Mouse (Mus musculus) right cerebral cortex, postnatal 25 days (tissue): ENCODE measurements around the gene Dolpp1.
A peak's percentile ranks its signal among the peaks of the same experiment; 100 is the strongest.
"Not testable (repeated sequence)": the region's sequence is repeated elsewhere in the genome, so short reads cannot be mapped to it uniquely, and the experiment has no call there.

Source experiments
- DNase-seq: peaks from one replicate; pipeline ENCODE4 v3.0.0; 2022

Dolpp1 gene

DNA sequence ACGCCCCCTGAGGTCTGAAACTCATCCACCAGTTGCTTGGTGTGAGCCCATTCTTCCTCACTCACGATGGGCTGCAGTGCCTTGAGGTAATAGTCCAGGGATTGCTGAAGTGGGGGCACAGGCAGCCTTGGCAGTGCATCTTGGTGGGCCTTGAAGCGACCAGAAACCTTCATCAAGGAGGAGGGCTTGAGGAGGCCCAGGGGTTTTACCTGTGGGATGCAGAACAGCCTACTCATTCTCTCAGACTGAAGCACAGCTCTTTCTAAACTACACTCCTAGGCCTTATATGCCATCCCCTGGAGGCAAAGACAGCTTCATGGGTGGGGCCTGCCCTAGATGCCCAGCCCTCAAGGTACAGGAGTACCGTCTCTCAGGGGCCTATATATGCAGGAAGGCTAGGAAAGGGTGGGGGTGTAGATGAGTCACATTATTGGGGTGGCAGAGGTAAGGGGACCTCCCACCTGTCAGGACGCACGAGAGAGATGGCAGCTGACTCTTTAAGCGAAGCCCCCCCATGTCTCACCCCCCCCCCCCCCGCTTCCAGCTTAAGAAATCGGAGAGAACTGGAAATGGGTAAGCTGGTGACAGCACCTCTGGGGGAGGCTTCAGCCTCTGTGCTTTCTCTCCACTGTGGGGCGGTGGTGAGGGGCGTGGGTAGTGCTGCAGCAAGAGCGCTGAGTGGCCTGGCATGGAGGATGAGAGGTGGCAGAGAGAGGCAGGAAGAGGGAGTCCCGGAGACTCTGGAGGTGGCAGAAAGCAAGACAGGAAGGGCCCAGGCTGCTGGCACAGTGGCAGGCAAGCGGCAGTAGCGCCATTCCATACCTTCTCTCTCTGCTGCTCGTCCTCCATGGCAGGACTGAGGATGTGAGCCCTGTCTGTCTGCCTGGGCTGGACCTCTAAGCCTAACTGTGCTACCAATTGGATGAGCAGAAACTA is 21.3 kb downstream of the Dolpp1 start:
- DNase-seq: peak; percentile 65

DNA sequence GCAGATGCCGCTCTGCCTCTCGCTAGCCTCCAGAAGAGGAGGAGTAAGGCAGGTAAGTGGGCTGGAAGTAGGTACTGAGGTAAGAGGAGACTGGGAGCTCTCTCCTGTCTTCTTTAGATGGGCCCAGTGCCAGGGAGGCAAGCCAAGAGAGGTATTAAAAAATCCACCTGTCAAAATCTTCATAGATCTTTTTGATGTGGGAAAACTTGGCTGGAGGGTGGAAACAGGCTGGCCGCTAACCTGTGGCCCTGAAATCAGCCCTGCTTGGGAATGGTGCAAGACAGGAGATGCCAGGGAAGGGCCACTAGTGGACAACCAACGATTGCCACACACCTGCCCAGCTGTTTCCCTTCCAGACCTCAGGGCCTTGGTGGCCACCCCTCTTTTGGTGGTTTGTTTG is 22.0 kb downstream of the Dolpp1 start:
- DNase-seq: no peak

GRCm38 (mm10) chr2:30414681-30415080 is 22.6 kb downstream of the Dolpp1 start:
- no peak for DNase-seq

DNA sequence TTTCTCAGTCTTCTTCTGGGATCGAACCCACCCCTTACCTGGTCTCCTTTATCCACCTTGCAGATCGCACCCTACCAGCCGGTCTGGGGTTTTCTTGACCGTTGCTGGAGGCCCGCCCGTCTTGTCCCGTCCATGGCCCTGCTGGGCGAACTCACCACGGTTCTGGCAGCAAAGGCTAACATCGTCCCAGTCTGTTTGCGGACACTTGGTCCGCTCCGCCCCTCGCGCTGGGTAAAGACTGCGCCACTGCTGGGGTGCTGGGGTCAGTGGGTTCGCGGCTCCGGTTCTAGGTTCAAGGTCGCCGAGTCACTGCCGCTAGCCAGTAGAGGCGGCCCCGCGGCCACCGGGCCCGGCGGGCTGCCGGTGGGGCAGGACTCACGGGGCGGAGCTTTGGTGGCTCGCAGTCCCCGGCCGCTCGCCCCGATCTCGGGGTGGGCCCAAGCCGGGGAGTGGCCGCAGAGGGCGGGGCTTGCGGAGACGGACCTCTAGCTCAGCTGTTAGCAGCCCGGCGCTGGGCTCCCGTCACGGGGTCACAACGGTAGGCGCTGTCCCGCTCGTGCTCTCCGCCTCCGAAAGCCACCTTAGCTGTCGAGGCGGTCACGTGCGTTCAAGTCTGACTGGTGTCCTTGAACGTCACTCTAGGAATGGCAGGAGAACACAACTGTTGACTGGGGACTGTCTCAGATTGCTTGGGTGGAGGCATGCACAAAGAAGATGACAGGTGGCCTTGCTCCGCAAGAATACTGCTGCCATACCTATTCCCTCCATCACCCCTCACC is 23.3 kb downstream of the Dolpp1 start, which contains the start of gene Crat:
Gene Crat, minus strand, starts transcription at position 657 of the 779 bp plus-strand sequence.
- peak; percentile 93 for DNase-seq

GRCm38 (mm10) chr2:30415936-30416648 is 24.0 kb downstream of the Dolpp1 start, which contains the start of gene Ptpa:
TSS of gene Ptpa (plus strand) at chr2:30416039.
- DNase-seq: peak; percentile 94

DNA sequence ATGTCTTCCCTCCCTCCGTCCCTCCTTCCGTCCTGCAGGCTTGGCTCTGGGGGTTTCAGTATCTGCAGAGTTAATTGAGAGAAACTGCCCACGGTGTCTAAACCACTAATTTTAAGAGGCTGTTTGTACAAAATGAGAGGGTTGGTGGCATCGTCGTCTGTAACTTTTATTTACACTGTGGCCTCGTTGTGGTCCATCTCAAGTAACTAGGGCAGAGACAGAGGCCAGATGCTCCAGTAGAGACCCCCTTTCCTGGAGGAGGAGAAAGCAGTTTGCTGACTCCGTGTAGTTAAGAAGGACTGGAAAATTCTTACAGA is 24.6 kb downstream of the Dolpp1 start:
- no peak for DNase-seq

DNA sequence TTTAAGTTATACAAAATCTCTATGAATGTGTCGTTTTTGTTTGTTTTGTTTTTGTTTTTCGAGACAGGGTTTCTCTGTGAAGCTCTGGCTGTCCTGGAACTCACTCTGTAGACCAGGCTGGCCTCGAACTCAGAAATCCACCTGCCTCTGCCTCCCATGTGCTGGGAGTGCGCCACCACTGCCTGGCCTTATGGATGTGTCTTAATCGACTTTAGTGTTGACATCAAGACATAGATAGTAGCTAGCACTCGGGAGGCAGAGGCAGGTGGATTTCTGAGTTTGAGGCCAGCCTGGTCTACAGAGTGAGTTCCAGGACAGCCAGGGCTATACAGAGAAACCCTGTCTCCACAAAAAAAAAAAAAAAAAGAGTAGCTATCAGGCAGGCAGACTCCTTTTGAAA is 25.1 kb downstream of the Dolpp1 start:
- not testable (repeated sequence) for DNase-seq

DNA sequence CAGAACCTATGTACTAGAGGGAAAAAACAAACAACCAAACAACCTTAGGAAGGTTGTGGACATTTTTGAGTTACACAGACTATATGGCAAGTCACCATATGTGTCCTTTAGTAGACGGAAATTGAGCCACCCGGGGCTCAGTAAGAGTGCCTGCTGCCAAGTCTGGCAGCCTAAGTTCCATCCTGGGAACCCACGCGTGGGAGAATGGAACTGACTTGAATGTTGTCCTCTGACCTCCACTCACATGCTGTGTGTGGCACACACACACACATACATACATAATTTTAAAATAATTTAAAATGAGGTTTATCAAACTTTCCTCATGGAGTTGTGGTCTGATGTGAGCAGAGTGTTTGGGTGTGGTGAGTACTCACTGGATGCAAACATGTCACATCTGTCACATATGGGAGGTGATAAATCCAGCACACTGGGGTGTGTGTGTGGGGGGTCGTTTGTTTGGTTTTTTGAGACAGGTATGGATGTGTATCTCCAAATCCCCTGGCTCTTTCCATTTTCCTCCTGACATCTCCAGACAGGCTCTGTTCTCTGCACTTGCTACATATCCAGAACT is 25.6 kb downstream of the Dolpp1 start:
- no peak for DNase-seq

DNA sequence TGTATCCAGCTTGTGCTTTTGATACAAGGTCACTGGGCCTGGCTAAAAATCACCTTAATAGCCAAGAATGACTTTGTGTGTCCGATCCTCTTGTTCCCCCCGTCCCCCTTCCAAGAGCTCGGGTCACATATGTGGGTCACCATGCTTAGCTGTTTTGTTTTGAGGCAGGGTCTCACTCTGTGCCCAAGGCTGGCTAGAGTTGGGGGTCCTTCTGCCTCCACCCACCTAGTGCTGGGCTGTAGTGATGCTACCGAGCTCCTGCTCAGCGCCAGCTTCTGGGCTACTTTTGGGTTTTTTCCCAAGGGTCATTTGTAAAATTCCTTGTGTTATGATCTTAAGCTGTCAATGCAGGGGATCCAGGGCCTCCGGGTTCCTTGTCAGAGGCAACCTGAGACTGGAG is 26.2 kb downstream of the Dolpp1 start:
- no peak for DNase-seq

GRCm38 (mm10) chr2:30419112-30419511 is 27.1 kb downstream of the Dolpp1 start:
- DNase-seq: no peak

- DNase-seq: no peak
These were observed 29.4 kb downstream of the Dolpp1 start for GRCm38 (mm10) chr2:30421432-30421831.

- no peak for DNase-seq
These were observed 37.1 kb downstream of the Dolpp1 start for GRCm38 (mm10) chr2:30429156-30429555.

- DNase-seq: peak; percentile 66
These were observed 43.5 kb downstream of the Dolpp1 start for GRCm38 (mm10) chr2:30435326-30436155.

- DNase-seq: no peak
These were observed 44.1 kb downstream of the Dolpp1 start for GRCm38 (mm10) chr2:30436156-30436545.

- no peak for DNase-seq
These were observed 44.8 kb downstream of the Dolpp1 start for GRCm38 (mm10) chr2:30436809-30437208.

- DNase-seq: no peak
These were observed 45.7 kb downstream of the Dolpp1 start for GRCm38 (mm10) chr2:30437791-30438190.

GRCm38 (mm10) chr2:30439631-30440030 is 47.6 kb downstream of the Dolpp1 start:
- no peak for DNase-seq

- no peak for DNase-seq
These were observed 48.2 kb downstream of the Dolpp1 start for GRCm38 (mm10) chr2:30440211-30440700.

GRCm38 (mm10) chr2:30440701-30441517 is 48.9 kb downstream of the Dolpp1 start:
- peak; percentile 56 for DNase-seq
